Mouse (Mus musculus): Measurements from ENCODE around the gene Ppp5c. TPM values are rescaled to one million over a fixed set of nuclear protein-coding genes. Genes with fewer than 3 reads are reported as not detected.

Ppp5c gene
- polyA plus RNA-seq, 1 experiment from 2014 or later, result 45.0 TPM

DNA sequence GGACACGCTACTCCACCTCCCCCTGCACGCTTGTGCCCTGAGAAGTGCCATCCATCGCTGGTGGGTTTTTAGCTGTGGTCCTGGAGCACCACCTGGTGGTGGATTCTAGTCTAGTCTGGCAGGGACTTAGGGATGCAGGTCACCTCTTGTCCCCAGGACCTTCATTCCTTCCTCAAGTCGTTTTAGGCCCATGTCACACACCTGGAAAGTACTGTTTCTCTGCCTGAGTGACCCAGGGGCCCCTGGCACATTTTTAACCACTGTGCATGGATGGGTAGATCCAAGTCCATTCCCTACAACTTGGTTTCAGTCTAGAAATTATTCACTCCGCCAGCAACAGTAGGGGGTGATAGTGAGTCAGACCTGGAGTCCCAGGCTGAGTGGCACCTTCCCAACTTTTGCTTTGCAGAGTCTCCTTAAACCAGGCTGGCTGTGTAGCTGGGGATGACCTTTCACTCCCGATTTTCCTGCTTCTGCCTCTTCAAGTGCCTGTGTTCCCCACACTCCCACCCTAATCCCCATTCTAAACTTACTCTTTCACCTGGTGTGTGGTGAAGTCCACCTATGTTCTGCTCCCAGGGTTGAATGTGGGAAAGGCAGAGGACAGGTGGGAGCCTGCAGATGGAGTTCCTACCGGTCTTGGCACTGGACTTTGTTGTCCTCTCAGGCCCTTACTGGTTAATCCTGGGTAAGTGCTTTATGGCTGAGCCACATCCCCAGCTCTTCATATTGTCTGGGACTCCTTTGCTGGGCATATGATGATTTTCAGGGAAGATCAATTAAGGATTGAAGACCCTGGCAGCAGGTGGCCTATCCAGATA lies 25.1 kb downstream of the Ppp5c start:
- peaks cover 12% of the 10 kb centered on the region; the same call in 1 of the 2 replicates for H3K4me1 ChIP-seq (replicated peaks; ENCODE audit: control insufficient read depth, insufficient read depth, low read length)
- 8% methylated on average over 7 of the region's 7 CpGs for WGBS
- H3K9me3 ChIP-seq (ENCODE audit: control insufficient read depth), result no peaks in the 10 kb centered on the region
- peaks cover 44% of the 10 kb centered on the region for H3K36me3 ChIP-seq (ENCODE audit: control insufficient read depth, insufficient read depth)
- no peak overlapping the region for H3K4me2 ChIP-seq (replicated peaks; ENCODE audit: low read depth)
- no peaks in the 10 kb centered on the region for H3K27me3 ChIP-seq (replicated peaks; ENCODE audit: control insufficient read depth, insufficient read depth, low read length)
- peak; percentile 90 for TF ChIP-seq CTCF (IDR thresholded peaks at IDR 0.05; ENCODE audit: low read depth)
- no peak overlapping the region for H3K4me3 ChIP-seq (ENCODE audit: low read depth, low read length)
- peak; percentile 61 for ATAC-seq
- H3K27ac ChIP-seq (ENCODE audit: low read depth, low read length), result peak overlapping the region; percentile 82
- no peak overlapping the region for H3K9ac ChIP-seq (ENCODE audit: low read depth, low read length)

DNA sequence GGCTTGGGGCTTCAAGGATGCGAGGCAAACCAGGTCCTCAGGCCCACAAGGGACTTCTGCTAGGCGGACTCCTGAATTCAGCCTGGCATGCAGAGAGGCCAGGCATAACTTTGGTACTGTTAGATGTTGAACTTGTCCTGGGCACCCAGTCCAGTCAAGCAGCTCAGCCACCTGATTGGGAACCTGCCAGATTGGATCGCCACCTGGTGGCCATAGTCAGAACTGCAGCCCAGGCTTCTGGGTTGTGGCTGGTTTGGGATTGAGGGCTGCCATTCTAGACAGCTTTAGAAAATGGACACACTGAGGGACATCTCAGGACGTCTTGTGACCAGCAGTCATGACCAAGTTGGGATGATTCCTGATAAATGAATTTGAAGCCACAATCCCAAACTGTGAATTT lies 28.1 kb downstream of the Ppp5c start:
- Histone ChIP-seq H3K4me1 (replicated peaks; ENCODE audit: control insufficient read depth, insufficient read depth, low read length) (peaks cover 12% of the 10 kb centered on the region; the same call in 1 of the 2 replicates), H3K9ac (ENCODE audit: low read depth, low read length) (no peak overlapping the region), H3K4me3 (ENCODE audit: low read depth, low read length) (no peak overlapping the region), H3K27me3 (replicated peaks; ENCODE audit: control insufficient read depth, insufficient read depth, low read length) (no peaks in the 10 kb centered on the region), H3K27ac (ENCODE audit: low read depth, low read length) (no peak overlapping the region), H3K36me3 (ENCODE audit: control insufficient read depth, insufficient read depth) (peaks cover 16% of the 10 kb centered on the region), H3K9me3 (ENCODE audit: control insufficient read depth) (no peaks in the 10 kb centered on the region), H3K4me2 (replicated peaks; ENCODE audit: low read depth) (no peak overlapping the region)
- ATAC-seq, result no peak
- peak; percentile 97 for TF ChIP-seq CTCF (IDR thresholded peaks at IDR 0.05; ENCODE audit: low read depth)
- 32% methylated on average over 4 of the region's 4 CpGs for WGBS

DNA sequence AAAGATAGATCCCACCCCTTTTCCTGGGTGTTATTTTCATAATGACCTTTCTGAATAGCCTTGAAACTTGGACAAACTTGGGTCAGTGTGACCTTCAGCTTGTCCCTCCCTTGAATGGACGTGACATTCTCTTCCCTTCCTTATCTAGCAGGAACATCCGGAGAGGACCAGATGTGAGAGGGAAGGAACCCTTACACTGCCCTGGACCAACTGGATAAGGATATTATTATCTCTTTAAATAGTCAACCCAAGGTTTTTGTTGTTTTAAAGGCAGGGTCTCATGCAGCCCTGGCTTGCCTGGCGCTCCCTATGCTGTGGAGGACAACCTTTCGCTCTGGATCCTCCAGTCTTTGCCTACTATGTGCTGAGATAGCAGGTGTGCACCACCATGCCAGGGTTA lies 28.5 kb downstream of the Ppp5c start:
- WGBS, result 57% methylated on average over 4 of the region's 4 CpGs
- Histone ChIP-seq H3K9me3 (ENCODE audit: control insufficient read depth) (no peaks in the 10 kb centered on the region), H3K27me3 (replicated peaks; ENCODE audit: control insufficient read depth, insufficient read depth, low read length) (no peaks in the 10 kb centered on the region), H3K4me1 (replicated peaks; ENCODE audit: control insufficient read depth, insufficient read depth, low read length) (peaks cover 10% of the 10 kb centered on the region; the same call in 1 of the 2 replicates), H3K4me2 (replicated peaks; ENCODE audit: low read depth) (no peak overlapping the region), H3K4me3 (ENCODE audit: low read depth, low read length) (no peak overlapping the region), H3K36me3 (ENCODE audit: control insufficient read depth, insufficient read depth) (peaks cover 13% of the 10 kb centered on the region), H3K9ac (ENCODE audit: low read depth, low read length) (no peak overlapping the region), H3K27ac (ENCODE audit: low read depth, low read length) (no peak overlapping the region)
- ATAC-seq, result no peak
- TF ChIP-seq CTCF (IDR thresholded peaks at IDR 0.05; ENCODE audit: low read depth), result no peak

DNA sequence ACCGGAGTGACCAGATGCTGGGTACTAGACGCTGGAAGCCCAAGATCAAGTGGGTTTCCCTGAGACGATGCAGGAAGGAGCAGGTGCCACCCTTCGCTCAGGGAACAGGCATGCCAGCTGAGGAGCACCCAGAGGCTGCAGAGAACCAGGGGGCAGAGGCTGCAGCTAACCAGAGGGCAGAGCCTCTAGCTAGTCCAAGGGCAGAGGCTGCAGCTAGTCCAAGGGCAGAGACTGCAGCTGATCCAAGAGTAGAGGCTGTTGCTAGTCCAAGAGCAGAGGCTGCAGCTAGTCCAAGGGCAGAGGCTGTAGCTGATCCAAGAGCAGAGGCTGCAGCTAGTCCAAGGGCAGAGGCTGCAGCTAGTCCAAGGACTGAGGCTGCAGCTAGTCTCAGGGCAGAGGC lies 32.4 kb downstream of the Ppp5c start:
- no peaks in the 10 kb centered on the region for H3K9me3 ChIP-seq (ENCODE audit: control insufficient read depth)
- TF ChIP-seq CTCF (IDR thresholded peaks at IDR 0.05; ENCODE audit: low read depth), result no peak
- peak overlapping the region; percentile 68 for H3K4me2 ChIP-seq (replicated peaks; ENCODE audit: low read depth)
- no peak overlapping the region for H3K9ac ChIP-seq (ENCODE audit: low read depth, low read length)
- 69% methylated on average over 4 of the region's 4 CpGs for WGBS
- H3K36me3 ChIP-seq (ENCODE audit: control insufficient read depth, insufficient read depth), result peaks cover 3% of the 10 kb centered on the region; the same call in 1 of the 2 replicates
- peak overlapping the region; percentile 45 for H3K4me3 ChIP-seq (ENCODE audit: low read depth, low read length)
- no peak for ATAC-seq
- H3K27me3 ChIP-seq (replicated peaks; ENCODE audit: control insufficient read depth, insufficient read depth, low read length), result no peaks in the 10 kb centered on the region
- no peak overlapping the region for H3K27ac ChIP-seq (ENCODE audit: low read depth, low read length)
- H3K4me1 ChIP-seq (replicated peaks; ENCODE audit: control insufficient read depth, insufficient read depth, low read length), result 0 out of 2 replicates have a peak, but pooled peaks cover 7% of the 10 kb centered on the region

DNA sequence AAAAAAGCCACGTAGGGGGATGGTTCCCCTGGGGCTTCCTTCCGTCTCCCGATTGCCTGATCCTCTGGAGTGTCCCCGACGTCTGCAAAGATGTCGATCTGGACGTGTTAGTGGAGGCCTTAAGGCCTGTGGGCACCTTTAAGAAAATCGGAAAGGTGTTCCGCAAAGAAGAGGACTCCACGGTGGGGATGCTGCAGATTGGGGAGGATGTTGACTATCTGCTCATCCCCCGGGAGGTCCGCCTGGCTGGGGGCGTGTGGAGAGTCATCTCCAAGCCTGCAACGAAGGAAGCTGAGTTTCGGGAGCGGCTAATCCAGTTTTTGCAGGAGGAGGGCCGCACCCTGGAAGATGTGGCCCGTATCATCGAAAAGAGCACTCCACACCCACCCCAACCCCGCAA lies 33.3 kb downstream of the Ppp5c start:
- Histone ChIP-seq H3K27ac (ENCODE audit: low read depth, low read length) (peak overlapping the region; percentile 58; the same call in 1 of the 2 replicates), H3K27me3 (replicated peaks; ENCODE audit: control insufficient read depth, insufficient read depth, low read length) (no peaks in the 10 kb centered on the region), H3K9me3 (ENCODE audit: control insufficient read depth) (no peaks in the 10 kb centered on the region), H3K4me1 (replicated peaks; ENCODE audit: control insufficient read depth, insufficient read depth, low read length) (0 out of 2 replicates have a peak, but pooled peaks cover 7% of the 10 kb centered on the region), H3K36me3 (ENCODE audit: control insufficient read depth, insufficient read depth) (no peaks in the 10 kb centered on the region), H3K9ac (ENCODE audit: low read depth, low read length) (peak overlapping the region; percentile 61), H3K4me2 (replicated peaks; ENCODE audit: low read depth) (peak overlapping the region; percentile 68), H3K4me3 (ENCODE audit: low read depth, low read length) (peak overlapping the region; percentile 45)
- WGBS, result 4% methylated on average over 20 of the region's 20 CpGs
- 0 out of 2 replicates have a peak, but pooled peaks have one; percentile 3 for ATAC-seq
- no peak for TF ChIP-seq CTCF (IDR thresholded peaks at IDR 0.05; ENCODE audit: low read depth)

DNA sequence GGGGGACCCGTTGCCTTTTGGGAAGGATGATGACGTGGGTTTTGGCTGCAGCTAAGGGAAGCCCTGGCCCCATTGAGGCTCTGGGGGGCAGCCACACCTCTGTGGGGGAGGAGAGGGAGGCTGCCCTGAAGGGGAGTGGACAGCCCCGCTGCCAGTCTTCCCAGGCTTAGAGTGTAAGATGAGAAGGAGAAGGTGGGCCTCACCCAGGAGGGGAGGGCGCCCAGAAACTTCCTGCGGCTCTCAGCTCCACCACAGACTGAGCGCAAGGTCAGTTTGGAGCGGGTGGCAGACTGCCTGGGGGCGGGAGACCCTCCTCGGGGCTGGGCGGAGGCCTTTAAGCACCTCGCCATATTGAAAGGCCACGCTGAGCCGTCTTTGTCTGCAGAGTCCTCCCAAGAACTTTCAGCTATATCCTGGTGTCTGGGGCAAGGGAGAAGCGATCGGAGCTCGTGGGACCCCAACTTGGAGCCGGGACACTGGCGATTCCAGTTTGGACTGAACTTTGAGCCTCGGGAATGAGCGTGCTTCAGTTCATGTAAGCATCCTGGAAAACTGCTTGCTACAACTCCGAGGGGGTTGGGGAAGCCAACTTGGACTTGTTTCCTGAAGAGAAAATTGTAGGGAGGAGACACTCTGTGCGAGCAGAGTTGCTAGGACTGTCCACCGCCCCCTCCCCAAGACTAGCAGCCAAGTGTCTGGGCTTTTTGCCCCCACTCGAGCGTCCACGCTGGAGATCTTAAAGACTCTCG lies 33.9 kb downstream of the Ppp5c start:
- no peak for TF ChIP-seq CTCF (IDR thresholded peaks at IDR 0.05; ENCODE audit: low read depth)
- Histone ChIP-seq H3K4me2 (replicated peaks; ENCODE audit: low read depth) (peak overlapping the region; percentile 68), H3K4me3 (ENCODE audit: low read depth, low read length) (peak overlapping the region; percentile 45), H3K9me3 (ENCODE audit: control insufficient read depth) (no peaks in the 10 kb centered on the region), H3K27me3 (replicated peaks; ENCODE audit: control insufficient read depth, insufficient read depth, low read length) (no peaks in the 10 kb centered on the region), H3K36me3 (ENCODE audit: control insufficient read depth, insufficient read depth) (no peaks in the 10 kb centered on the region), H3K4me1 (replicated peaks; ENCODE audit: control insufficient read depth, insufficient read depth, low read length) (0 out of 2 replicates have a peak, but pooled peaks cover 7% of the 10 kb centered on the region), H3K9ac (ENCODE audit: low read depth, low read length) (peak overlapping the region; percentile 61), H3K27ac (ENCODE audit: low read depth, low read length) (peak overlapping the region; percentile 58)
- WGBS, result 2% methylated on average over 27 of the region's 27 CpGs
- ATAC-seq, result peak; percentile 47

Measured in intestine, postnatal 0 days (tissue).